Mouse (Mus musculus) liver, postnatal 0 days (tissue): Measurements from ENCODE around the gene Acoxl. TPM values are rescaled to one million over a fixed set of nuclear protein-coding genes. Genes with fewer than 3 reads are reported as not detected.

Experiments
- ATAC-seq: fragments of 200-750 bp; cut with Nextera tagmentation; 2 replicates; pipeline ENCODE4 v1.8.0; 2017; ENCODE audit warnings: mild to moderate bottlenecking, moderate library complexity
- DNase-seq: peaks from one replicate; pipeline ENCODE4 v3.0.0-alpha.2; 2016
- H3K27ac ChIP-seq: fragments of 300-500 bp; sonication (generic); 2 replicates; pipeline ENCODE4 v1.5.1; 2014; ENCODE audit warnings: antibody characterized with exemption, moderate library complexity, mild to moderate bottlenecking, low read depth
- H3K27me3 ChIP-seq: fragments of 300-500 bp; sonication (generic); 2 replicates; pipeline ENCODE4 v1.6.1; 2014; ENCODE audit warnings: low read length, control low read depth, mixed read lengths; ENCODE audit not compliant: insufficient read depth
- H3K36me3 ChIP-seq: fragments of 300-500 bp; sonication (generic); replicated peaks from 2 replicates; pipeline ENCODE4 v1.6.1; 2014; ENCODE audit warnings: mild to moderate bottlenecking, control low read depth, low read length, moderate library complexity, mixed read lengths; ENCODE audit not compliant: insufficient read depth
- H3K4me1 ChIP-seq: fragments of 300-500 bp; sonication (generic); 2 replicates; pipeline ENCODE4 v1.6.1; 2014; ENCODE audit warnings: antibody characterized with exemption, mild to moderate bottlenecking, control low read depth; ENCODE audit not compliant: insufficient read depth
- H3K4me2 ChIP-seq: fragments of 300-500 bp; sonication (generic); 2 replicates; pipeline ENCODE4 v1.6.1; 2014; ENCODE audit warnings: low read depth, mild to moderate bottlenecking, low read length, moderate library complexity, mixed read lengths
- H3K4me3 ChIP-seq: fragments of 300-500 bp; sonication (generic); 2 replicates; pipeline ENCODE4 v1.5.1; 2014; ENCODE audit warnings: low read depth, low read length
- H3K9ac ChIP-seq: fragments of 300-500 bp; sonication (generic); replicated peaks from 2 replicates; pipeline ENCODE4 v1.6.1; 2014; ENCODE audit warnings: mild to moderate bottlenecking, moderate library complexity
- H3K9me3 ChIP-seq: fragments of 300-500 bp; sonication (generic); 2 replicates; pipeline ENCODE4 v1.6.1; 2016; ENCODE audit warnings: mild to moderate bottlenecking, control low read depth, low read length, mixed read lengths
- CTCF ChIP-seq: sonication (generic); IDR thresholded peaks from 2 replicates; pipeline ENCODE4 v1.5.1; 2016; ENCODE audit warnings: antibody characterized with exemption, low read depth
- EP300 ChIP-seq: IDR thresholded peaks from 2 replicates; pipeline ENCODE4 v1.6.1; 2016; ENCODE audit warnings: antibody characterized with exemption, low read depth, mild to moderate bottlenecking
- WGBS: fragments of 180-500 bp; shearing (Covaris S2); extraction: QIAGEN DNeasy Blood & Tissue Kit; methylation state at CpG from one replicate; pipeline ENCODE4 v1.1.7; 2014; ENCODE audit not compliant: insufficient replicate concordance; 5-methylcytosine and 5-hydroxymethylcytosine counted together
- polyA plus RNA-seq: library from polyadenylated mRNA; unstranded; fragments of >200 nt; fragmentation: Nextera tagmentation; extraction: Ambion mirVana; gene quantifications from 2 replicates; pipeline ENCODE4 v1.2.1, GENCODE M21; 2015

The Acoxl gene
- polyA plus RNA-seq, 1 experiment from 2014 or later, result 0.05 TPM

- no peak overlapping the region for H3K4me3 ChIP-seq
- no peak overlapping the region for H3K4me2 ChIP-seq
- TF ChIP-seq CTCF (no peak), EP300 (no peak)
- no peaks in the 10 kb centered on the region for H3K9me3 ChIP-seq
- whole genome bisulfite sequencing, result 59% methylated on average over 7 of the region's 7 CpGs
- no peak overlapping the region for H3K27ac ChIP-seq
- H3K36me3 ChIP-seq, result peaks cover 20% of the 10 kb centered on the region
- DNase-seq, result no peak
- peaks cover 29% of the 10 kb centered on the region for H3K4me1 ChIP-seq
- ATAC-seq, result no peak
- no peaks in the 10 kb centered on the region for H3K27me3 ChIP-seq
- H3K9ac ChIP-seq, result no peak overlapping the region
Measured at GRCm38 (mm10) chr2:128159619-128160125, 321.0 kb downstream of the Acoxl start.

GRCm38 (mm10) chr2:128163177-128163576 lies 324.5 kb downstream of the Acoxl start:
- ATAC-seq (no peak), DNase-seq (no peak)
- Histone ChIP-seq H3K9me3 (no peaks in the 10 kb centered on the region), H3K27ac (no peak overlapping the region), H3K4me1 (peaks cover 24% of the 10 kb centered on the region), H3K27me3 (no peaks in the 10 kb centered on the region), H3K4me2 (no peak overlapping the region), H3K36me3 (peaks cover 15% of the 10 kb centered on the region), H3K9ac (no peak overlapping the region), H3K4me3 (no peak overlapping the region)
- WGBS, result 82% methylated on average over 8 of the region's 8 CpGs
- TF ChIP-seq EP300, result no peak
- no peak for TF ChIP-seq CTCF

GRCm38 (mm10) chr2:128166623-128167423 lies 328.1 kb downstream of the Acoxl start:
- ATAC-seq (peak; percentile 69), DNase-seq (no peak)
- Histone ChIP-seq H3K27ac (peak overlapping the region; percentile 48; the same call in 1 of the 2 replicates), H3K4me1 (peaks cover 24% of the 10 kb centered on the region), H3K4me2 (no peak overlapping the region), H3K9me3 (no peaks in the 10 kb centered on the region), H3K9ac (no peak overlapping the region), H3K27me3 (no peaks in the 10 kb centered on the region), H3K36me3 (no peaks in the 10 kb centered on the region), H3K4me3 (no peak overlapping the region)
- WGBS, result 55% methylated on average over 13 of the region's 13 CpGs
- TF ChIP-seq CTCF (0 out of 2 replicates have a peak, but pooled peaks have one; percentile 2), EP300 (peak; percentile 97)

- no peak overlapping the region for H3K27ac ChIP-seq
Measured at GRCm38 (mm10) chr2:128167930-128168329, 329.3 kb downstream of the Acoxl start.

GRCm38 (mm10) chr2:128169486-128169885 lies 330.8 kb downstream of the Acoxl start:
- H3K9ac ChIP-seq, result peak overlapping the region; percentile 53
- peak; percentile 66 for TF ChIP-seq EP300
- TF ChIP-seq CTCF, result no peak
- H3K27me3 ChIP-seq, result no peaks in the 10 kb centered on the region
- ATAC-seq (peak; percentile 20; the same call in 1 of the 2 replicates), DNase-seq (peak; percentile 64)
- peaks cover 34% of the 10 kb centered on the region for H3K4me1 ChIP-seq
- peak overlapping the region; percentile 19; the same call in 1 of the 2 replicates for H3K4me3 ChIP-seq
- WGBS, result 60% methylated on average over 5 of the region's 5 CpGs
- H3K27ac ChIP-seq, result peak overlapping the region; percentile 91
- peak overlapping the region; percentile 54 for H3K4me2 ChIP-seq
- H3K9me3 ChIP-seq, result no peaks in the 10 kb centered on the region
- no peaks in the 10 kb centered on the region for H3K36me3 ChIP-seq

More at GRCm38 (mm10) chr2:128167930-128168329, 329.3 kb downstream of the Acoxl start:
- TF ChIP-seq CTCF (no peak), EP300 (no peak)
- ATAC-seq (no peak), DNase-seq (no peak)
- no peaks in the 10 kb centered on the region for H3K9me3 ChIP-seq
- no peak overlapping the region for H3K4me3 ChIP-seq
- H3K4me2 ChIP-seq, result no peak overlapping the region
- no peak overlapping the region for H3K9ac ChIP-seq
- H3K4me1 ChIP-seq, result peaks cover 29% of the 10 kb centered on the region
- 74% methylated on average over 12 of the region's 12 CpGs for WGBS
- H3K36me3 ChIP-seq, result no peaks in the 10 kb centered on the region
- no peaks in the 10 kb centered on the region for H3K27me3 ChIP-seq

- H3K9me3 ChIP-seq, result no peaks in the 10 kb centered on the region
- 65% methylated on average over 11 of the region's 11 CpGs for WGBS
- no peaks in the 10 kb centered on the region for H3K27me3 ChIP-seq
- H3K4me2 ChIP-seq, result peak overlapping the region; percentile 54
- H3K36me3 ChIP-seq, result no peaks in the 10 kb centered on the region
- H3K4me3 ChIP-seq, result peak overlapping the region; percentile 19
- peak overlapping the region; percentile 53 for H3K9ac ChIP-seq
- TF ChIP-seq EP300 (no peak), CTCF (no peak)
- DNase-seq (no peak), ATAC-seq (no peak)
- peak overlapping the region; percentile 91 for H3K27ac ChIP-seq
- peaks cover 34% of the 10 kb centered on the region for H3K4me1 ChIP-seq
Measured at GRCm38 (mm10) chr2:128169972-128170371, 331.3 kb downstream of the Acoxl start.
